Mouse (Mus musculus): ENCODE results near the gene Cbx4. TPM values are rescaled to one million over a fixed set of nuclear protein-coding genes. Genes with fewer than 3 reads are reported as not detected.

The Cbx4 gene
- polyA plus RNA-seq, 1 experiment from 2014 or later, result 16.8 TPM

- no peaks in the 10 kb centered on the region for H3K4me1 ChIP-seq (replicated peaks; ENCODE audit: control insufficient read depth, insufficient read depth, low read length)
- DNase-seq (ENCODE audit: low spot score) (no peak), ATAC-seq (ENCODE audit: low FRiP score) (no peak)
- H3K4me2 ChIP-seq (replicated peaks), result no peak overlapping the region
- H3K27ac ChIP-seq, result no peak overlapping the region
- H3K27me3 ChIP-seq (ENCODE audit: control insufficient read depth, insufficient read depth, low read length), result no peaks in the 10 kb centered on the region
- H3K36me3 ChIP-seq (replicated peaks; ENCODE audit: control insufficient read depth, insufficient read depth), result 0 out of 2 replicates have a peak, but pooled peaks cover 4% of the 10 kb centered on the region
- no peak overlapping the region for H3K9ac ChIP-seq
- 49% methylated on average over 6 of the region's 6 CpGs for WGBS
- H3K4me3 ChIP-seq (replicated peaks; ENCODE audit: low read length), result no peak overlapping the region
- H3K9me3 ChIP-seq (ENCODE audit: control insufficient read depth, low read length), result no peaks in the 10 kb centered on the region
Measured at GRCm38 (mm10) chr11:119072986-119073385, 13.0 kb downstream of the Cbx4 start.

- DNase-seq (ENCODE audit: low spot score) (no peak), ATAC-seq (ENCODE audit: low FRiP score) (no peak)
- Histone ChIP-seq H3K36me3 (replicated peaks; ENCODE audit: control insufficient read depth, insufficient read depth) (no peaks in the 10 kb centered on the region), H3K4me1 (replicated peaks; ENCODE audit: control insufficient read depth, insufficient read depth, low read length) (no peaks in the 10 kb centered on the region), H3K27ac (no peak overlapping the region), H3K4me2 (replicated peaks) (no peak overlapping the region), H3K9ac (no peak overlapping the region), H3K9me3 (ENCODE audit: control insufficient read depth, low read length) (no peaks in the 10 kb centered on the region), H3K27me3 (ENCODE audit: control insufficient read depth, insufficient read depth, low read length) (no peaks in the 10 kb centered on the region), H3K4me3 (replicated peaks; ENCODE audit: low read length) (no peak overlapping the region)
- WGBS, result 87% methylated on average over 7 of the region's 7 CpGs
Measured at GRCm38 (mm10) chr11:119072239-119072638, 13.8 kb downstream of the Cbx4 start.

- 73% methylated on average over 8 of the region's 8 CpGs for WGBS
- Histone ChIP-seq H3K4me1 (replicated peaks; ENCODE audit: control insufficient read depth, insufficient read depth, low read length) (no peaks in the 10 kb centered on the region), H3K4me2 (replicated peaks) (no peak overlapping the region), H3K27ac (no peak overlapping the region), H3K4me3 (replicated peaks; ENCODE audit: low read length) (no peak overlapping the region), H3K9me3 (ENCODE audit: control insufficient read depth, low read length) (no peaks in the 10 kb centered on the region), H3K9ac (no peak overlapping the region), H3K27me3 (ENCODE audit: control insufficient read depth, insufficient read depth, low read length) (peaks cover 7% of the 10 kb centered on the region; the same call in 1 of the 2 replicates), H3K36me3 (replicated peaks; ENCODE audit: control insufficient read depth, insufficient read depth) (no peaks in the 10 kb centered on the region)
- DNase-seq (ENCODE audit: low spot score), result no peak
- no peak for ATAC-seq (ENCODE audit: low FRiP score)
Measured at GRCm38 (mm10) chr11:119066841-119067240, 19.2 kb downstream of the Cbx4 start.

- H3K4me3 ChIP-seq (replicated peaks; ENCODE audit: low read length), result no peak overlapping the region
- no peaks in the 10 kb centered on the region for H3K36me3 ChIP-seq (replicated peaks; ENCODE audit: control insufficient read depth, insufficient read depth)
- H3K27ac ChIP-seq, result no peak overlapping the region
- H3K4me2 ChIP-seq (replicated peaks), result no peak overlapping the region
- H3K9me3 ChIP-seq (ENCODE audit: control insufficient read depth, low read length), result no peaks in the 10 kb centered on the region
- H3K9ac ChIP-seq, result no peak overlapping the region
- WGBS, result 5% methylated on average over 3 of the region's 3 CpGs
- no peak for DNase-seq (ENCODE audit: low spot score)
- no peak for ATAC-seq (ENCODE audit: low FRiP score)
- peaks cover 56% of the 10 kb centered on the region for H3K27me3 ChIP-seq (ENCODE audit: control insufficient read depth, insufficient read depth, low read length)
- H3K4me1 ChIP-seq (replicated peaks; ENCODE audit: control insufficient read depth, insufficient read depth, low read length), result peaks cover 42% of the 10 kb centered on the region
Measured at GRCm38 (mm10) chr11:119059256-119059655, 26.8 kb downstream of the Cbx4 start.

- Histone ChIP-seq H3K9me3 (ENCODE audit: control insufficient read depth, low read length) (no peaks in the 10 kb centered on the region), H3K9ac (0 out of 2 replicates have a peak overlapping the region, but pooled peaks have one; percentile 9), H3K4me1 (replicated peaks; ENCODE audit: control insufficient read depth, insufficient read depth, low read length) (peaks cover 49% of the 10 kb centered on the region), H3K4me3 (replicated peaks; ENCODE audit: low read length) (peak overlapping the region; percentile 15), H3K36me3 (replicated peaks; ENCODE audit: control insufficient read depth, insufficient read depth) (no peaks in the 10 kb centered on the region), H3K27ac (no peak overlapping the region), H3K4me2 (replicated peaks) (peak overlapping the region; percentile 97), H3K27me3 (ENCODE audit: control insufficient read depth, insufficient read depth, low read length) (peaks cover 58% of the 10 kb centered on the region)
- 3% methylated on average over 58 of the region's 58 CpGs for WGBS
- ATAC-seq (ENCODE audit: low FRiP score), result no peak
- DNase-seq (ENCODE audit: low spot score), result peak; percentile 32
Measured at GRCm38 (mm10) chr11:119058041-119058995, 27.7 kb downstream of the Cbx4 start.

- DNase-seq (ENCODE audit: low spot score), result no peak
Measured at GRCm38 (mm10) chr11:119057291-119057690, 28.7 kb downstream of the Cbx4 start.

GRCm38 (mm10) chr11:119056301-119057211, 29.5 kb downstream of the Cbx4 start:
- peaks cover 60% of the 10 kb centered on the region for H3K4me1 ChIP-seq (replicated peaks; ENCODE audit: control insufficient read depth, insufficient read depth, low read length)
- ATAC-seq (ENCODE audit: low FRiP score) (peak; percentile 12; the same call in 1 of the 2 replicates), DNase-seq (ENCODE audit: low spot score) (peak; percentile 66)
- under 1% methylated on average over 62 of the region's 65 CpGs for WGBS
- peak overlapping the region; percentile 94 for H3K9ac ChIP-seq
- H3K27ac ChIP-seq, result peak overlapping the region; percentile 91
- H3K27me3 ChIP-seq (ENCODE audit: control insufficient read depth, insufficient read depth, low read length), result peaks cover 61% of the 10 kb centered on the region
- H3K4me2 ChIP-seq (replicated peaks), result peak overlapping the region; percentile 97
- H3K4me3 ChIP-seq (replicated peaks; ENCODE audit: low read length), result peak overlapping the region; percentile 53
- no peaks in the 10 kb centered on the region for H3K36me3 ChIP-seq (replicated peaks; ENCODE audit: control insufficient read depth, insufficient read depth)
- H3K9me3 ChIP-seq (ENCODE audit: control insufficient read depth, low read length), result no peaks in the 10 kb centered on the region

More at GRCm38 (mm10) chr11:119057291-119057690, 28.7 kb downstream of the Cbx4 start:
- 0 out of 2 replicates have a peak overlapping the region, but pooled peaks have one; percentile 91 for H3K27ac ChIP-seq
- no peaks in the 10 kb centered on the region for H3K9me3 ChIP-seq (ENCODE audit: control insufficient read depth, low read length)
- WGBS, result 2% methylated on average over 9 of the region's 9 CpGs
- H3K4me3 ChIP-seq (replicated peaks; ENCODE audit: low read length), result peak overlapping the region; percentile 53
- peaks cover 58% of the 10 kb centered on the region for H3K27me3 ChIP-seq (ENCODE audit: control insufficient read depth, insufficient read depth, low read length)
- H3K4me1 ChIP-seq (replicated peaks; ENCODE audit: control insufficient read depth, insufficient read depth, low read length), result peaks cover 57% of the 10 kb centered on the region
- peak overlapping the region; percentile 94 for H3K9ac ChIP-seq
- no peaks in the 10 kb centered on the region for H3K36me3 ChIP-seq (replicated peaks; ENCODE audit: control insufficient read depth, insufficient read depth)
- H3K4me2 ChIP-seq (replicated peaks), result peak overlapping the region; percentile 97
- no peak for ATAC-seq (ENCODE audit: low FRiP score)

- Histone ChIP-seq H3K4me3 (replicated peaks; ENCODE audit: low read length) (peak overlapping the region; percentile 53), H3K4me1 (replicated peaks; ENCODE audit: control insufficient read depth, insufficient read depth, low read length) (peaks cover 60% of the 10 kb centered on the region), H3K9me3 (ENCODE audit: control insufficient read depth, low read length) (no peaks in the 10 kb centered on the region), H3K9ac (peak overlapping the region; percentile 94), H3K27me3 (ENCODE audit: control insufficient read depth, insufficient read depth, low read length) (peaks cover 63% of the 10 kb centered on the region), H3K27ac (peak overlapping the region; percentile 91; the same call in 1 of the 2 replicates), H3K36me3 (replicated peaks; ENCODE audit: control insufficient read depth, insufficient read depth) (no peaks in the 10 kb centered on the region), H3K4me2 (replicated peaks) (peak overlapping the region; percentile 97)
- 1% methylated on average over 31 of the region's 32 CpGs for WGBS
- DNase-seq (ENCODE audit: low spot score), result no peak
- no peak for ATAC-seq (ENCODE audit: low FRiP score)
Measured at GRCm38 (mm10) chr11:119055571-119056131, 30.4 kb downstream of the Cbx4 start.
